24 mouse cellular contexts compared by ENCODE assay signal in genomic region chr8:106152876-106153275, GRCm38 (mm10). TPM values are rescaled to one million over a fixed set of nuclear protein-coding genes. Genes with fewer than 3 reads are reported as not detected.
DNase-seq lines count a peak whose midpoint lies in the region; ATAC-seq and TF ChIP-seq lines count a peak whose summit lies in the region.
"Had no signal": no experiment of that assay in that cellular context is flagged by ENCODE, and none has a peak within 500 bp of the region (broad histone marks: within the 10 kb centered on the region; RNA-seq: fewer than 3 reads in every experiment).

No protein-coding gene starts in this region.

- H3K4me3 ChIP-seq in layer of hippocampus, adult 2 months = no peak overlapping the region
- peak overlapping the region; percentile 77 for H3K4me3 ChIP-seq in bone marrow macrophage, adult 2 months (ENCODE audit: insufficient read depth, low read length)
- H3K4me3 ChIP-seq in macrophage (ENCODE audit: inconsistent target) = no peak overlapping the region; the same call in 1 of the 2 replicates
- H3K4me3 ChIP-seq: embryonic facial prominence, embryonic 10.5 days; heart, embryonic 15.5 days; intestine, embryonic 15.5 days; limb, embryonic 10.5 days; neural tube, embryonic 12.5 days had no signal

- no peak for TF ChIP-seq POLR2A in bone marrow macrophage, adult 2 months (IDR thresholded peaks at IDR 0.05; ENCODE audit: borderline replicate concordance, low read depth, low read length)

- peaks cover 76% of the 10 kb centered on the region for H3K79me2 ChIP-seq in macrophage (ENCODE audit: inconsistent target)

- peaks cover 14% of the 10 kb centered on the region; the same call in 1 of the 2 replicates for H3K36me3 ChIP-seq in macrophage (ENCODE audit: inconsistent target)
- H3K36me3 ChIP-seq: heart, embryonic 15.5 days; intestine, embryonic 15.5 days had no signal

- no peak for TF ChIP-seq CTCF in layer of hippocampus, adult 2 months (conservative IDR thresholded peaks at IDR 0.05)
- no peak for TF ChIP-seq CTCF in bone marrow macrophage, adult 2 months (IDR thresholded peaks at IDR 0.05; ENCODE audit: low read depth, low read length)

- peaks cover 44% of the 10 kb centered on the region for H3K4me1 ChIP-seq in bone marrow macrophage, adult 2 months (ENCODE audit: control insufficient read depth, insufficient read depth, low read length)

- WGBS in macrophage (ENCODE audit: missing documents) = 0% methylated on average over 4 of the region's 4 CpGs

- H3K27ac ChIP-seq in layer of hippocampus, adult 2 months = peak overlapping the region; percentile 51; the same call in 1 of the 2 replicates
- H3K27ac ChIP-seq in bone marrow macrophage, adult 2 months (ENCODE audit: insufficient read depth, low read depth, low read length) = peak overlapping the region; percentile 87
- H3K27ac ChIP-seq in macrophage = peak overlapping the region; percentile 95
- H3K27ac ChIP-seq: embryonic facial prominence, embryonic 10.5 days; heart, embryonic 15.5 days; intestine, embryonic 15.5 days; limb, embryonic 10.5 days; neural tube, embryonic 12.5 days had no signal

- no peak for DNase-seq in layer of hippocampus, adult 2 months (ENCODE audit: low spot score in 2 of 2)
- DNase-seq in layer of hippocampus, postnatal 36 days = no peak
- DNase-seq in ovary, postnatal 36 days (ENCODE audit: low spot score) = no peak
- DNase-seq in right cerebral cortex, adult 18-20 months = no peak
- DNase-seq: adrenal gland, postnatal 14 days; cerebellum, adult 9-11 months; forebrain, postnatal 0 days; gastrocnemius, postnatal 25 days; kidney, adult 8-10 months; midbrain, embryonic 14.5 days; retina, postnatal 1 day; thymus, adult 18-20 months; thymus, postnatal 4 days had no signal

- peak; percentile 63 for ATAC-seq in granulocyte monocyte progenitor cell, adult 5-6 weeks (replicated peaks; ENCODE audit: poor library complexity, severe bottlenecking)
- ATAC-seq: activated CD4-positive, CD25-positive, alpha-beta regulatory T cell, adult 4 months; forebrain, postnatal 0 days; hindbrain, embryonic 16.5 days; intestine, embryonic 15.5 days had no signal

RNA-seq across cellular contexts. Expression of gene Pla2g15, which starts 2.7 kb away (rescaled TPM):
- total RNA-seq in layer of hippocampus, adult 2 months (2021) = 10 to 100 TPM; 21.7 to 21.8 TPM
- 10 to 100 TPM; 23.8 to 26.0 TPM for total RNA-seq in layer of hippocampus, postnatal 36 days (2021)
- 144 and 153 TPM in 2 replicates for polyA plus RNA-seq in bone marrow macrophage, adult 2 months (2012; ENCODE audit: insufficient read depth, insufficient read length, missing spikeins)
- 22.9 and 35.4 TPM in 2 replicates for total RNA-seq in granulocyte monocyte progenitor cell, adult 5-6 weeks (2014; fragmentation: Nextera tagmentation)
- total RNA-seq in granulocyte monocyte progenitor cell, adult 5-6 weeks (2017) = 12.9 and 17.9 TPM in 2 replicates
- total RNA-seq in macrophage (2018; cell fraction: chromatin; rRNA removed) = 10 to 100 TPM in 23 of 26 experiments, 1 to 10 TPM in 3; 6.3 to 91.3 (median 35.9) TPM
- total RNA-seq in macrophage (2018; cell fraction: cytosol; rRNA removed) = 100 to 1,000 TPM in 25 of 26 experiments, 10 to 100 TPM in 1; 99.8 to 275 (median 173) TPM
- total RNA-seq in macrophage (2018; cell fraction: nucleus; rRNA removed) = 100 to 1,000 TPM in 25 of 26 experiments, 10 to 100 TPM in 1; 43.3 to 265 (median 215) TPM
- 132 to 176 TPM (median 135 TPM) in 3 replicates for polyA plus RNA-seq in macrophage (2018)

RNA-seq across cellular contexts. Expression of gene Slc7a6, which starts 15.8 kb away (rescaled TPM):
- total RNA-seq in layer of hippocampus, adult 2 months (2021) = 10 to 100 TPM; 24.6 to 26.7 TPM
- total RNA-seq in layer of hippocampus, postnatal 36 days (2021) = 10 to 100 TPM; 22.2 to 32.7 TPM
- 8.3 and 9.4 TPM in 2 replicates for polyA plus RNA-seq in bone marrow macrophage, adult 2 months (2012; ENCODE audit: insufficient read depth, insufficient read length, missing spikeins)
- total RNA-seq in granulocyte monocyte progenitor cell, adult 5-6 weeks (2014; fragmentation: Nextera tagmentation) = 29.6 and 30.3 TPM in 2 replicates
- 21.9 and 31.5 TPM in 2 replicates for total RNA-seq in granulocyte monocyte progenitor cell, adult 5-6 weeks (2017)
- 10 to 100 TPM in 13 of 26 experiments, 1 to 10 TPM in 13; 4.6 to 16.6 (median 9.9) TPM for total RNA-seq in macrophage (2018; cell fraction: chromatin; rRNA removed)
- 1 to 10 TPM; 3.3 to 5.8 (median 4.6) TPM for total RNA-seq in macrophage (2018; cell fraction: cytosol; rRNA removed)
- total RNA-seq in macrophage (2018; cell fraction: nucleus; rRNA removed) = 10 to 100 TPM in 13 of 26 experiments, 1 to 10 TPM in 13; 3.4 to 26.8 (median 9.7) TPM
- 4.4 to 10.2 TPM (median 4.9 TPM) in 3 replicates for polyA plus RNA-seq in macrophage (2018)

RNA-seq across cellular contexts. Expression of gene Esrp2, which starts 16.1 kb away (rescaled TPM):
- under 1 TPM; 0.39 to 0.67 TPM for total RNA-seq in layer of hippocampus, adult 2 months (2021)
- total RNA-seq in layer of hippocampus, postnatal 36 days (2021) = not detected
- polyA plus RNA-seq in bone marrow macrophage, adult 2 months (2012; ENCODE audit: insufficient read depth, insufficient read length, missing spikeins) = not detected in 2 replicates
- total RNA-seq in granulocyte monocyte progenitor cell, adult 5-6 weeks (2014; fragmentation: Nextera tagmentation) = not detected in 2 replicates
- total RNA-seq in granulocyte monocyte progenitor cell, adult 5-6 weeks (2017) = not detected in 2 replicates
- not detected for total RNA-seq in macrophage (2018; cell fraction: chromatin; rRNA removed)
- under 1 TPM in 1 of 26 experiments, not detected in 25; 0.10 TPM for total RNA-seq in macrophage (2018; cell fraction: cytosol; rRNA removed)
- total RNA-seq in macrophage (2018; cell fraction: nucleus; rRNA removed) = not detected
- not detected in 3 replicates for polyA plus RNA-seq in macrophage (2018)
- total RNA-seq: hematopoietic stem cell, adult 5-6 weeks had no signal
- polyA plus RNA-seq: forebrain, postnatal 0 days had no signal

RNA-seq across cellular contexts. Expression of gene Slc7a6os, which starts 57.9 kb away (rescaled TPM):
- total RNA-seq in layer of hippocampus, adult 2 months (2021) = 10 to 100 TPM; 25.8 to 30.4 TPM
- 10 to 100 TPM; 23.5 to 23.9 TPM for total RNA-seq in layer of hippocampus, postnatal 36 days (2021)
- 25.5 and 26.5 TPM in 2 replicates for polyA plus RNA-seq in bone marrow macrophage, adult 2 months (2012; ENCODE audit: insufficient read depth, insufficient read length, missing spikeins)
- 35.9 and 45.8 TPM in 2 replicates for total RNA-seq in granulocyte monocyte progenitor cell, adult 5-6 weeks (2014; fragmentation: Nextera tagmentation)
- 36.2 and 37.2 TPM in 2 replicates for total RNA-seq in granulocyte monocyte progenitor cell, adult 5-6 weeks (2017)
- total RNA-seq in macrophage (2018; cell fraction: chromatin; rRNA removed) = 100 to 1,000 TPM in 1 of 26 experiments, 10 to 100 TPM in 25; 47.2 to 110 (median 65.9) TPM
- total RNA-seq in macrophage (2018; cell fraction: cytosol; rRNA removed) = 10 to 100 TPM; 16.5 to 30.5 (median 23.5) TPM
- total RNA-seq in macrophage (2018; cell fraction: nucleus; rRNA removed) = 100 to 1,000 TPM in 2 of 26 experiments, 10 to 100 TPM in 24; 34.0 to 117 (median 67.3) TPM
- polyA plus RNA-seq in macrophage (2018) = 28.1 to 38.1 TPM (median 29.3 TPM) in 3 replicates

RNA-seq across cellular contexts. Expression of gene Prmt7, which starts 57.9 kb away (rescaled TPM):
- 10 to 100 TPM; 34.2 to 38.2 TPM for total RNA-seq in layer of hippocampus, adult 2 months (2021)
- 10 to 100 TPM; 33.8 to 36.8 TPM for total RNA-seq in layer of hippocampus, postnatal 36 days (2021)
- polyA plus RNA-seq in bone marrow macrophage, adult 2 months (2012; ENCODE audit: insufficient read depth, insufficient read length, missing spikeins) = 3.9 and 8.8 TPM in 2 replicates
- 22.9 and 31.2 TPM in 2 replicates for total RNA-seq in granulocyte monocyte progenitor cell, adult 5-6 weeks (2014; fragmentation: Nextera tagmentation)
- total RNA-seq in granulocyte monocyte progenitor cell, adult 5-6 weeks (2017) = 46.4 and 66.3 TPM in 2 replicates
- total RNA-seq in macrophage (2018; cell fraction: chromatin; rRNA removed) = 10 to 100 TPM in 24 of 26 experiments, 1 to 10 TPM in 2; 6.7 to 66.1 (median 20.5) TPM
- 10 to 100 TPM in 15 of 26 experiments, 1 to 10 TPM in 11; 6.6 to 15.0 (median 10.6) TPM for total RNA-seq in macrophage (2018; cell fraction: cytosol; rRNA removed)
- total RNA-seq in macrophage (2018; cell fraction: nucleus; rRNA removed) = 10 to 100 TPM in 18 of 26 experiments, 1 to 10 TPM in 8; 5.4 to 55.3 (median 12.9) TPM
- 9.7 to 30.4 TPM (median 17.5 TPM) in 3 replicates for polyA plus RNA-seq in macrophage (2018)
